Mouse (Mus musculus): ENCODE measurements around the gene Tada2a.

DNA sequence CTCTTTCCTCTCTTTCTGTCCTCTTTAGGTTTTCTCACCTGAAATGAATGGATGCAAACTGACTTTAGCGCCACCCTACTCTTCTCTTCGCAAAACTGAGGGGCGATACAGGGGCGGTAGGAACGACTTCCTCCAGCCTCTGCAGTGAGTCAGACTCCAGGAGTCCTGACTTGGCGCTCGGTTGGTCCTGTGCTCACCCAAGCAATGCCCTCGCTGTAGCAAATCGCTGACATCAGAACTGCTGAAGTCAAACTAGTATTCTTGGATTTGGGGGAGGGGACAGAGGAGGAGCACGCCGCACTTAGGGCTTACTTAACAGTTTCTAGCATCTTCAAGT is 60.4 kb downstream of the Tada2a start, which contains the start of gene Dusp14:
- TF ChIP-seq EP300 (IDR thresholded peaks at IDR 0.05; ENCODE audit: low read depth): no peak
- TF ChIP-seq CTCF (IDR thresholded peaks at IDR 0.05; ENCODE audit: low read depth): no peak

Data from liver, postnatal 0 days (tissue).